Mouse (Mus musculus) heart, adult 11 months (tissue): ENCODE measurements around the gene Trem1.

Source experiments
- DNase-seq: peaks from one replicate; pipeline ENCODE4 v3.0.0; 2022

Trem1 gene

GRCm38 (mm10) chr17:48232518-48232917 is at the start of gene Trem1:
Gene Trem1, plus strand, starts transcription at chr17:48232768.
- peak; percentile 45 for DNase-seq

GRCm38 (mm10) chr17:48185252-48185651 is 47.3 kb upstream of the Trem1 start:
- DNase-seq = peak; percentile 51

GRCm38 (mm10) chr17:48192366-48192765 is 40.2 kb upstream of the Trem1 start:
- peak; percentile 33 for DNase-seq

- peak; percentile 58 for DNase-seq
Measured at GRCm38 (mm10) chr17:48203086-48203485, 29.5 kb upstream of the Trem1 start.

- DNase-seq = no peak
Measured at GRCm38 (mm10) chr17:48212596-48212995, 20.0 kb upstream of the Trem1 start.

- peak; percentile 60 for DNase-seq
Measured at GRCm38 (mm10) chr17:48213511-48213910, 19.1 kb upstream of the Trem1 start.

- DNase-seq = peak; percentile 30
Measured at GRCm38 (mm10) chr17:48215429-48215828, 17.1 kb upstream of the Trem1 start.

- DNase-seq = peak; percentile 43
Measured at GRCm38 (mm10) chr17:48230680-48231079, 1.9 kb upstream of the Trem1 start.

GRCm38 (mm10) chr17:48233789-48234188 is 1.2 kb downstream of the Trem1 start:
- DNase-seq = peak; percentile 8

GRCm38 (mm10) chr17:48234550-48234949 is 2.0 kb downstream of the Trem1 start:
- DNase-seq = peak; percentile 55

- DNase-seq = peak; percentile 49
Measured at GRCm38 (mm10) chr17:48235773-48236370, 3.3 kb downstream of the Trem1 start.

GRCm38 (mm10) chr17:48237621-48238020 is 5.1 kb downstream of the Trem1 start:
- DNase-seq = peak; percentile 55

GRCm38 (mm10) chr17:48247221-48247928 is 14.8 kb downstream of the Trem1 start, which contains the start of gene Trem3:
Gene Trem3, plus strand, starts transcription at chr17:48247777.
- DNase-seq = peak; percentile 90

- peak; percentile 13 for DNase-seq
Measured at GRCm38 (mm10) chr17:48249039-48249438, 16.5 kb downstream of the Trem1 start.

GRCm38 (mm10) chr17:48249501-48249900 is 16.9 kb downstream of the Trem1 start:
- DNase-seq = peak; percentile 85

GRCm38 (mm10) chr17:48250631-48251030 is 18.1 kb downstream of the Trem1 start:
- DNase-seq = peak; percentile 79

GRCm38 (mm10) chr17:48256575-48256974 is 24.0 kb downstream of the Trem1 start:
- no peak for DNase-seq

- DNase-seq = peak; percentile 86
Measured at GRCm38 (mm10) chr17:48261868-48262267, 29.3 kb downstream of the Trem1 start.

GRCm38 (mm10) chr17:48263741-48264362 is 31.3 kb downstream of the Trem1 start, which contains the start of gene Treml4:
Gene Treml4, plus strand, starts transcription at chr17:48264295.
- DNase-seq = no peak

- DNase-seq = no peak
Measured at GRCm38 (mm10) chr17:48264662-48265061, 32.1 kb downstream of the Trem1 start.

- DNase-seq = no peak
Measured at GRCm38 (mm10) chr17:48266138-48266537, 33.6 kb downstream of the Trem1 start.

- no peak for DNase-seq
Measured at GRCm38 (mm10) chr17:48266610-48267304, 34.2 kb downstream of the Trem1 start.

GRCm38 (mm10) chr17:48267591-48267990 is 35.0 kb downstream of the Trem1 start:
- no peak for DNase-seq
